Mouse (Mus musculus) liver, adult 10 weeks (tissue): ENCODE data around the gene Dcaf10. TPM values are rescaled to one million over a fixed set of nuclear protein-coding genes. Genes with fewer than 3 reads are reported as not detected.

ENCODE experiments used
- polyA plus RNA-seq: library from polyadenylated mRNA; stranded (reverse); fragments of 350-450 nt; fragmentation: Illumina TruSeq; extraction: RNeasy Lipid Tissue Mini Kit (QIAGEN cat#74804); gene quantifications from one replicate; pipeline ENCODE4 v1.2.3, GENCODE M21; 2014; ENCODE audit warnings: low read depth, low replicate concordance

The Dcaf10 gene
- 17.6 TPM for polyA plus RNA-seq

DNA sequence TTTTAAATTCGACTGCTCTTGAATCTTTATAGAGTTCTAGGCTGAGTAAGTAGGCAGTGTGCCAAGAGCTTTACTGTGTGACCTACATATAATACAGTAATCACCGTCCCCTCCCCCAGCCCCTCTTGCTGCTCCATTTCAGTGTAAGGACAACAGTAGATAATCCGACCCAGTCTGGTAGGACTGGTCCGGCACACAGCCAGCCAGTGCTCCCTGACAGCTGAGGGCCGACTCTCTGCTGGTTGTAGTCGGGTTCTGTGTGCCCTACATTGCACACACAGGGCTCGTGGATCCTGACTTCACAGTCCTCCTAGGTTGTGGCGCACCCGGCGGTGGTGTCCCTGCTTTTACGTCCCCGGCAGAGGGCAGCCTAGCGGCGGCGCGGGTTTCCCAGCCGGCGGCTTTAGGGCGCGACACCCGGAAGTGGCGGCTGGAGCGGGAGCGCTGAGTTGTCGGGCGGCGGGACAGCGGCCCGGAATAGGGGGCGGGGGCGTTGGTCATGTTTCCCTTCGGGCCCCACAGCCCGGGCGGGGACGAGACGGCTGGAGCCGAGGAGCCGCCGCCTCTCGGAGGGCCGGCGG is at the start of gene Dcaf10:
Dcaf10 (plus strand) TSS at position 433 of the 581 bp plus-strand sequence.

DNA sequence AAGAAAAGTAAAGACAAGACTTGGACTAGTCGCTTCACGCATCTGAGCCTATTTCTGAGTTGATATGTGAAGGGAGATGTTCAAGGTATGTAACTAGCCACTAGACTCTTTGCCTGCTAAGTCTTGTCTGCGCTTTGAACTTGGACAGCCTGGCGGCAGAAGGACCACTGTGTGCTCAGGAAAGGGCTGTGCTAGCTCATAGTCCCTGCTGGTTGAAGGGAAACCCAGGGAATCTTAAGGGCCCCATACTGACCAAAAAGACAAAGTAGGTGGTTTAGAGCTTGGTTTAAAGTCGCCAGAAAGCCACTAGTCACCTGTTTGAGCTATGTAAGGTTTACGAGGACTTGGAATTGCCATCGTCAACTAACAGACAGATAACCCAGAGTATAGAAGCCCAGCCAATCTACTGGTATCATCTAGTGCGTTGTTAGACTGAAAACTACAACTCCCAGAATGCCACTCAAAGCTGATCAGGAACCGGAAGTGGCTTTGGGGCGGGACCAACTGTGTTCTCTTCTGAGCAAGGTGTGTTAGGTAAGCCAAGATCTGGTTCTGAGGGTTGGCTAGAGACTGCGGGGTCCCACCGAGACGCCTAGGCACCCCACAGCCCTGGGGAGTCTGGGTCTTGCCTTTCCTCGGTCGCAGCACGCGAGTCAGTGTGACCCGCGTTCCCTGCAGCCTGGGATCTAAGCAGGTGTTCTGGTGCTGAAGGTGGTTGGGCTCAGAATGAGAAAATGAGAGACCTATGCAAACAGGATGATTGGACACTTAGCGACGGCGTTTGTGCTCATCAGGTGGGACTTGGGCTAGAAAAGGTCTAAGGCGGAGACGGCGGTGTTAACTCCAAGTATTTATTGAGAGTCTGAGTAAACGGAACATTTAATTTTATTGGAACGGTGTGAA is 45.0 kb upstream of the Dcaf10 start, which contains the start of gene Trmt10b:
Trmt10b (plus strand) TSS at position 466 of the 903 bp plus-strand sequence.

DNA sequence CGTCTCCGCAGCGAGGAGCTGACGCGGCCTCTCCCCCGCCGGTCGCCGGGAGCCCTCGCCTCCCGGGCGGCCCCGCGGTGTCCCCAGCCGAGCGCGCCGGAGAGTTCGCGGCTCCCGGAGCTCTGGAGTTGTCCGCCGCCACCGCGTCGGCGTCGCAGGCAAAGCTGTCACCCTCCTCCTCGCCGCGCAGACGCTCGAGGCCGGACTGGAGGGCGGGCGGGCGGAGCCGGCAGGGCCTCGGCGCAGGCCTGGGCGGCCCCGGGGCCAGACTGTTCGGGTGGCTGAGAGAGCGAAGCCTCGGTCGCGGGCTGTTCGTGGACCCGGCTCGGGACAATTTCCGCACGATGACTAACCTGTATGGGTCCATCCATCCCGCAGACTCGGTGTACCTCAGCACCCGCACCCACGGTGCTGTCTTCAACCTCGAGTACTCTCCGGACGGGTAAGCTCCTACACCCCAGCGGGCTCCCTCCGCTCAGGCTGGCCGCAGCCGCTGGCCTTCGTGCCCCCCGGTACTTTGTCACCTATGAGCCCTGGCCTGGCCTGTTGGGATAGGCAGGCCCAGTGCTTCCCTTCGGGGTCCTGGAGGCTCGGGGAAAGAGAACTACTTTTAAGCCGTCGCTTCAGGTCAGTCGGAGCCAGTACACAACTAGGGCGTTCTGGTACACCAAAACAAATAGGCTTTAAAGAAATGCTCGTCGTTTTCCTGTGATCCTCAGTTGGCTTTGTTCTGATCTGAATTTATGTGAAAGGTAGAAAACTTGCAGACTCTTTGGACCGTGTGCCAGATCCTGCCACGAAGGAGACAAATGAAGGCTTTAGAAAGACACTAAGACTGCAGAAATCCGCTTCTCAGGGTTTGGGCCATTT is 620 bp downstream of the Dcaf10 start, which contains the start of gene Exosc3:
Exosc3 (minus strand) TSS at position 447 of the 870 bp plus-strand sequence.

DNA sequence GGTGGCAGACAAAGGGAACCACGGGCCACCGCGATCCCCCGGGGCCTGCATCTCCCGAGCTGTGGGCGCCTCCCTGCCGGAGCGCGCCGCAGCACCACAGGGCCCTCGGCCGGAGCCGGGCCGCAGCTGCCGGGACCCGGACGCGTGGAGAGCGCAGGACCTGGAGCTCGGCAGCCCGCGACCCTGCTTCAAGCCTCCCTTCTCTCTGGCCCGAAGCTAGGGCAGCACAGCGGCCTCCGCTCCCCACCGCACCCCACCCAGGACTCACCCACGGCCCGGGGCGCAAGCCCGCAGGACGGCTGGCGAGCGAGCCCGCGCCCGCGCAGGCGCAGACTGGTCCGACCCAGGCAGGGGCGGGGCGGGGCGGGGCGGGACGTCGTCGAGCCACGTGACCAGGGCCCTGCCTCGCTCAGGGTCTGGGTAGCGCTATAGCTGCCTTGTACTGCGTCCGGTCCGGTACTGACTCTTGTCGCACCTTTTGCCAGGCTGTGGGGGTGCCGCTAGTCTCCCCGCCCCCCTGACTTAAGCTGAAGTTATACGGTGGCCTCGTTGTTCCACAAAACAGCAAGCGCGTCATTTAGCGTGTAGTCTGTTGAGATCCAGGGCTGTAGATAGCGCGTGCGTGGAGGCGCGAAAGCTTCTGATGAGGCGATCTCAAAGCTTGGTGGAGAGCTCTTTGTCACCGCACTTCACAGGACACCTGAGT is 66.7 kb downstream of the Dcaf10 start, which contains the start of gene Slc25a51:
Slc25a51 (minus strand) TSS at position 340 of the 706 bp plus-strand sequence.

Other genes with a start within 250 kb of the Dcaf10 start
- 41.7 TPM for gene Tomm5, start 234.0 kb upstream of the Dcaf10 start, polyA plus RNA-seq
- not detected for gene Frmpd1, start 157.2 kb upstream of the Dcaf10 start, polyA plus RNA-seq
- 4.5 TPM for gene Trmt10b, start 45.0 kb upstream of the Dcaf10 start, polyA plus RNA-seq
- gene Exosc3, start 631 bp downstream of the Dcaf10 start, polyA plus RNA-seq = 28.3 TPM
- 35.6 TPM for gene Slc25a51, start 66.7 kb downstream of the Dcaf10 start, polyA plus RNA-seq
- gene Shb, start 190.4 kb downstream of the Dcaf10 start, polyA plus RNA-seq = 9.4 TPM